Mouse (Mus musculus): Measurements from ENCODE around the gene Tenm3. TPM values are rescaled to one million over a fixed set of nuclear protein-coding genes. Genes with fewer than 3 reads are reported as not detected.
A peak's percentile ranks its signal among the peaks of the same experiment; 100 is the strongest.

Gene Tenm3
- polyA plus RNA-seq, 1 experiment from 2014 or later: 43.7 TPM

DNA sequence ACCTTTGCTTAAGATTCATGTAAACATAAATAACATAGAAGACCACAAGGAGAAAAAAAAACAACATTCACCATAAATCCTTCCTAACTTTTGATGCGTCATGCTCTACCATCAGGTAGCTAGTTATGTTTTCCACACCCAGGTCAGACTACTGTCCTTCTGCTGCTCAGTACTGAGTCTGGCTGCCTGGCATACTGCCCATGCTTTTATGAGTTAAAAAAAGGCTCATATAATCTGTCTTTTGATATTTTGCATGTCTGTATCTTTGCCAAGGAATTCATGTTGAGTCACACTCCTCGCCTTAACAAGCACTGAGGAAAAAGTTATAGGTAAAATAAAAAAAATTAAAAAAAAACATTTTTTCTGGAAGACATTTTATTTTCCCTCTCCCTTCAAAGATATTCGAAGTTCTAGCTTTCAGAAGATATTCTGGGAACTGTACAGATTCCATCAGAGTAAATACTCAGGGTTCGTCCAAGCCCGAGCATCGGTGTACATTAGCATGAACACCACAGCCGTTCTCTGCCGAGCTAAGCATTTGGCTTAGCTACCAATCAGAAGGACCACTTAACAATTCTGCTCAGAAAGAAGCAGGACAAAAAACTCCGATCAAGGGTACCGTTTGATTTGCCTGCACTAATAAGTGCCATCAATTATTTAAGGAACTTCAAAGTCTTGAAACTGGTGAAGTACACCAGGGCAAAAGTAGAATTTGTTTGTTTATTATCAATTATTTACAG is 51.0 kb downstream of the Tenm3 start:
- H3K27me3 ChIP-seq (ENCODE audit: control insufficient read depth, insufficient read depth, low read length): no peaks in the 10 kb centered on the region
- WGBS: 66% methylated on average over 10 of the region's 10 CpGs
- H3K36me3 ChIP-seq (replicated peaks; ENCODE audit: control insufficient read depth, insufficient read depth): no peaks in the 10 kb centered on the region
- no peak overlapping the region for H3K9ac ChIP-seq
- H3K4me1 ChIP-seq (replicated peaks; ENCODE audit: control insufficient read depth, insufficient read depth, low read length): peaks cover 12% of the 10 kb centered on the region
- no peaks in the 10 kb centered on the region for H3K9me3 ChIP-seq (ENCODE audit: control insufficient read depth, low read length)
- ATAC-seq (ENCODE audit: low FRiP score): no peak
- H3K27ac ChIP-seq: no peak overlapping the region
- H3K4me2 ChIP-seq (replicated peaks): no peak overlapping the region
- no peak for DNase-seq (ENCODE audit: low spot score)
- H3K4me3 ChIP-seq (replicated peaks; ENCODE audit: low read length): no peak overlapping the region

DNA sequence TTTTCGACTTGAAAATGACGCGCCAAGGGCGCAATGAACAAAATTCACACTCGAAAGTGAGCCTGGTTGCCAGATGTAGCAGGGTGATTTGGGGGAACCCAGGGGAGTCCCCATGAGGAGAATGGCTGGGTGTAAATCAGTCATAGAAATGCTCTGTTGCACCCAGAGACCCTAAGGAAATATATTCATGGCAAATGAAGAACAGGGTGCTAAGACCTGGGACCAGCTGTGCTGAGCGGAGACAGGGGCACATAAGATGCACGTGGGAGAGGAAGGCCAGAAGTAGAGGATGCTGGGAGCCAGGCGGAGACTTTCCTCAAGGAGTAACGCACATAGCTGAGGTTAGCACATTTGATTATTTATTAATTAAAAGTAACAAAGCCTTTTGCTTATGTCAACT is 60.4 kb downstream of the Tenm3 start:
- no peak for ATAC-seq (ENCODE audit: low FRiP score)
- no peaks in the 10 kb centered on the region for H3K9me3 ChIP-seq (ENCODE audit: control insufficient read depth, low read length)

DNA sequence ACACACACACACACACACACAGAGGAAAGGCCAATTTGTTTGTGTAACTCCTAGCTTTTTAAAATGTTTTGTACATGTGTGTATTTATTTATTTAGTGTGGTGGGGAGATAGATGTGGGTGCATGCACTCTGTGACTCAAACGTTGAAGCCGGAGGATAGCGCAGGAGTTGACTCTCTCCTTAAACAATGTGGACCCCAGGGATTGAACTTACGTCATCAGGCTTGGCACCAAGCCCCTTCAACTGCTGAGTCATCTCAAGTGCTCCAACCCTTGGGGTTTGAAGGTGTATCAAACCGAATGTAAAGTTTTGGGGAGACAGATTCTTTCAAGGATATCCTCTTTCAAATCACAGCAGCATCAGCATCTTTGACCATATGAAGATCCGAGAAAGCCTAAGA is 63.1 kb downstream of the Tenm3 start:
- no peak for ATAC-seq (ENCODE audit: low FRiP score)
- no peak for DNase-seq (ENCODE audit: low spot score)
- 84% methylated on average over 6 of the region's 6 CpGs for WGBS
- H3K27me3 ChIP-seq (ENCODE audit: control insufficient read depth, insufficient read depth, low read length): no peaks in the 10 kb centered on the region
- no peaks in the 10 kb centered on the region for H3K9me3 ChIP-seq (ENCODE audit: control insufficient read depth, low read length)
- H3K36me3 ChIP-seq (replicated peaks; ENCODE audit: control insufficient read depth, insufficient read depth): no peaks in the 10 kb centered on the region
- H3K4me2 ChIP-seq (replicated peaks): no peak overlapping the region
- H3K4me1 ChIP-seq (replicated peaks; ENCODE audit: control insufficient read depth, insufficient read depth, low read length): peaks cover 9% of the 10 kb centered on the region
- no peak overlapping the region for H3K27ac ChIP-seq
- no peak overlapping the region for H3K4me3 ChIP-seq (replicated peaks; ENCODE audit: low read length)
- H3K9ac ChIP-seq: no peak overlapping the region

More for the DNA sequence above, 60.4 kb downstream of the Tenm3 start:
- Histone ChIP-seq H3K4me3 (replicated peaks; ENCODE audit: low read length) (no peak overlapping the region), H3K27ac (no peak overlapping the region), H3K36me3 (replicated peaks; ENCODE audit: control insufficient read depth, insufficient read depth) (no peaks in the 10 kb centered on the region), H3K4me2 (replicated peaks) (no peak overlapping the region), H3K9ac (no peak overlapping the region), H3K27me3 (ENCODE audit: control insufficient read depth, insufficient read depth, low read length) (no peaks in the 10 kb centered on the region), H3K4me1 (replicated peaks; ENCODE audit: control insufficient read depth, insufficient read depth, low read length) (peaks cover 8% of the 10 kb centered on the region; the same call in 1 of the 2 replicates)
- DNase-seq (ENCODE audit: low spot score): no peak
- 87% methylated on average over 9 of the region's 9 CpGs for WGBS

DNA sequence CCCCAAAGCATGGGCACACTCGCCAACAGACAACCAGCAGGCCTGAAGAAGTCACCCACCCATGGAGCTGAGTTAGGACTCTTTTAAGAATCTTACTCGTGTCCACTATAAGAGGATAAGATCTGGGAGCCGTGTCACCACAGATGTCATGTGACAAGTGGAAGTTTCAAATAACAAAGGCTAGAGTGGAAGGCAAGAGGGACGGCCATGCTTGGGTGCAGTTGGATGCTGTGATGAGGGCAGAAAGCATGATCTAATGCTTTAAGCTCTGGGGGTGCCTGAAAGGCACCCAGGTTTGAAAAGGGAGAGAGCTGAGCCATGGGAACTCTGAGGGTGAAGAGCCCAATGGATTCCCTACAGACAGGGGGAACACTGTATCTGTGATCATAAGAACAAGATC is 64.6 kb downstream of the Tenm3 start:
- H3K9me3 ChIP-seq (ENCODE audit: control insufficient read depth, low read length): no peaks in the 10 kb centered on the region
- no peaks in the 10 kb centered on the region for H3K36me3 ChIP-seq (replicated peaks; ENCODE audit: control insufficient read depth, insufficient read depth)
- no peak overlapping the region for H3K9ac ChIP-seq
- H3K27me3 ChIP-seq (ENCODE audit: control insufficient read depth, insufficient read depth, low read length): no peaks in the 10 kb centered on the region
- DNase-seq (ENCODE audit: low spot score): no peak
- WGBS: 79% methylated on average over 4 of the region's 4 CpGs
- peaks cover 13% of the 10 kb centered on the region for H3K4me1 ChIP-seq (replicated peaks; ENCODE audit: control insufficient read depth, insufficient read depth, low read length)
- ATAC-seq (ENCODE audit: low FRiP score): no peak
- no peak overlapping the region for H3K27ac ChIP-seq
- no peak overlapping the region for H3K4me3 ChIP-seq (replicated peaks; ENCODE audit: low read length)
- no peak overlapping the region for H3K4me2 ChIP-seq (replicated peaks)

DNA sequence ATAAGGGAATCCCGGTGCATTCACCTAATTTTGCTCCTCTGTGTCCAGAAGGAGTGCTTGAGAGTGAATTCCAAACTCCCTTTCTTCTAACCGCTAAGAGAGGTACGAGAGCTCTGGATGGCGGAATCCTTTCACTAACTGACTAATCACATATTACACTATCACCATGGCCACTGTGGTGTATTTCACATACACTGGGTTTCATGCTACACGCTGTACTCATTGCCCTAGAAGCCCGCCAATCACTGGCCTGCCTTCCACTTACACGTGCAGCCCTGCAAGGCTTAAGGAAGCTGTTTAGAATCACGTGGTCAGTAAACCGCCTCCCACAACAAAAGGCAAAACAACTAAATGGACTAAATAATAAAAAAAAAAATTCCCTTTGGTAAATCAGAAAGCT is 67.7 kb downstream of the Tenm3 start:
- H3K4me2 ChIP-seq (replicated peaks): peak overlapping the region; percentile 33
- H3K27ac ChIP-seq: no peak overlapping the region
- H3K9me3 ChIP-seq (ENCODE audit: control insufficient read depth, low read length): no peaks in the 10 kb centered on the region
- DNase-seq (ENCODE audit: low spot score): no peak
- no peaks in the 10 kb centered on the region for H3K27me3 ChIP-seq (ENCODE audit: control insufficient read depth, insufficient read depth, low read length)
- 41% methylated on average over 9 of the region's 9 CpGs for WGBS
- 0 out of 2 replicates have a peak, but pooled peaks have one; percentile 53 for ATAC-seq (ENCODE audit: low FRiP score)
- no peaks in the 10 kb centered on the region for H3K36me3 ChIP-seq (replicated peaks; ENCODE audit: control insufficient read depth, insufficient read depth)
- no peak overlapping the region for H3K9ac ChIP-seq
- H3K4me1 ChIP-seq (replicated peaks; ENCODE audit: control insufficient read depth, insufficient read depth, low read length): peaks cover 5% of the 10 kb centered on the region
- H3K4me3 ChIP-seq (replicated peaks; ENCODE audit: low read length): no peak overlapping the region

DNA sequence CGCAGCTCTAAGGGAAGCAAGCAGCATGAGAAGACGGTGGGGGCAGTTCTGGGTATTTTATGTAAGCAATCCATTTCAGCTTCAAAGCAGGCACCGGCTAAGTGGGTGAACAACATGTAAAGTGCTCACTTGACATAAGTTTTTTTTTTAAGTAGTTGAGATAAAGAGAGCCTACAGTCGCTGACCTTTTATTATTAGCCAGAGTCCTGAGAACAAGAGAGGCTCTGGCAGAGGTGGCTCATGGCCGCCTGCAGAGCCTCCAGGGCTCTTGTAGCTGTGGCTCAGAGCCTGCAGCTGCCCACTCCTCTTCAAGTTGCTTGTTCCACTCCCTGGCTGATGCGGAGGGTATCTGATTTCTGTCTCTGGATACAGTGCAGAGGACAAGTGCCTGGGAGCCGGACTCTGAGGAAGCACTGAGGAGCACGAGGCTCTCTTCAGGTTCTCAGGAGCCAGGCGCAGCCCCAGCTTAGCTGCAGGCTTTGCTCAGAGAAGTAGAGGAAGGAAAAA is 68.2 kb downstream of the Tenm3 start:
- Histone ChIP-seq H3K9ac (no peak overlapping the region), H3K9me3 (ENCODE audit: control insufficient read depth, low read length) (no peaks in the 10 kb centered on the region), H3K4me1 (replicated peaks; ENCODE audit: control insufficient read depth, insufficient read depth, low read length) (peaks cover 5% of the 10 kb centered on the region; the same call in 1 of the 2 replicates), H3K36me3 (replicated peaks; ENCODE audit: control insufficient read depth, insufficient read depth) (no peaks in the 10 kb centered on the region), H3K27ac (no peak overlapping the region), H3K27me3 (ENCODE audit: control insufficient read depth, insufficient read depth, low read length) (no peaks in the 10 kb centered on the region), H3K4me3 (replicated peaks; ENCODE audit: low read length) (no peak overlapping the region), H3K4me2 (replicated peaks) (peak overlapping the region; percentile 33)
- 13% methylated on average over 9 of the region's 9 CpGs for WGBS
- DNase-seq (ENCODE audit: low spot score) (no peak), ATAC-seq (ENCODE audit: low FRiP score) (no peak)

DNA sequence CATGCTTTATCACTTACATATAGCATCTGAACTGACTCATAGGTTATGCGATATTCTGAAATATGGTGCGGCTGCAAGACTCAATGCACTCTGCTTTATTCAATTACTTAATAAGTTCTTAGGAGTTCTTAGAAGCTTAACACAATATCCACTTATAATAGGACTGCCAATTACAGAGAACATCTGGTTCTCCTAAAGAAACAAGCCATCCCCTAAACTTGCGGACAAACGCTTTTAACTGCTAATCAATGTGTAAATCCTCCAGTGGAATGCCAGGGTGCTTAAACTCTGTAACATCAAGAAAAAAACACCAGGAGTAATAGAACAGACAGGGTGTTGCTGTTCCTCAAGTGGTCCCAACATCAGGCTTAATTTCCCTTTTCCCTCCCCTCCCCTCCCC is 68.9 kb downstream of the Tenm3 start:
- ATAC-seq (ENCODE audit: low FRiP score) (no peak), DNase-seq (ENCODE audit: low spot score) (no peak)
- Histone ChIP-seq H3K36me3 (replicated peaks; ENCODE audit: control insufficient read depth, insufficient read depth) (no peaks in the 10 kb centered on the region), H3K9me3 (ENCODE audit: control insufficient read depth, low read length) (no peaks in the 10 kb centered on the region), H3K4me1 (replicated peaks; ENCODE audit: control insufficient read depth, insufficient read depth, low read length) (peaks cover 5% of the 10 kb centered on the region; the same call in 1 of the 2 replicates), H3K27me3 (ENCODE audit: control insufficient read depth, insufficient read depth, low read length) (no peaks in the 10 kb centered on the region), H3K4me3 (replicated peaks; ENCODE audit: low read length) (no peak overlapping the region), H3K9ac (no peak overlapping the region), H3K27ac (no peak overlapping the region), H3K4me2 (replicated peaks) (no peak overlapping the region)
- 51% methylated on average over 4 of the region's 4 CpGs for WGBS

DNA sequence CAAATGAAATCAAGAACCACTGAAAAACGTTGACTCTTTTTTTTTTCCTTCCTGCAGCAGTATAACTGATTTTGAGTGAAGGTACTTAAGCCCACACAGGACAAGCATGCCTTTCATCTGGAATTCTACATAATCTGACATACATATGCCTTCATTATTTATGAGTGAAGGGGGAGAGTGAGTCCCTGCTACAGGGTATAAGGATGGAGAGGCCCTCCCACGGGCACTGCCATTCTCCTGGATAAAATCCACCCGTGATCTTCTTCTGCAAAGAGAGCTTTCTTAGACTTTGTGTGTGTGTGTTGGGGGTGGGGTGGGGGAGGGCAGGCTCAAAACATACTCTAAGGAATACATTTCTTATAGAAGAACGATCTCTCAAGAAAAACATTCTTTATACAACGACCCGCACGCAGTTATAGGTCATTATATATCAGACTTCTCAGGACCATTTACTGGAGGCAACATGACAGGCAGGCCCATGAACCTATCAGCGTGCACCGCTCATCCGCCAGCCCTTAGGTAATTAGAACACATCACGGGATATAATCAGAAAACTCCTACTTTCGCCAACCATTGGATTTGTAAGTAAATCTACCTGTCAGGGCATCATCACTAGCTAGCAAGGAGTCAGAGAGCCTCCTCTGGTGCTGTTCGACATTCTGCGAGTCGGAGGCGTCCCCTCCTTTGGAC is 77.1 kb downstream of the Tenm3 start:
- Histone ChIP-seq H3K4me3 (replicated peaks; ENCODE audit: low read length) (no peak overlapping the region), H3K36me3 (replicated peaks; ENCODE audit: control insufficient read depth, insufficient read depth) (no peaks in the 10 kb centered on the region), H3K9me3 (ENCODE audit: control insufficient read depth, low read length) (no peaks in the 10 kb centered on the region), H3K4me2 (replicated peaks) (no peak overlapping the region), H3K9ac (no peak overlapping the region), H3K27me3 (ENCODE audit: control insufficient read depth, insufficient read depth, low read length) (no peaks in the 10 kb centered on the region), H3K27ac (no peak overlapping the region), H3K4me1 (replicated peaks; ENCODE audit: control insufficient read depth, insufficient read depth, low read length) (no peaks in the 10 kb centered on the region)
- DNase-seq (ENCODE audit: low spot score): no peak
- 72% methylated on average over 16 of the region's 16 CpGs for WGBS
- no peak for ATAC-seq (ENCODE audit: low FRiP score)

DNA sequence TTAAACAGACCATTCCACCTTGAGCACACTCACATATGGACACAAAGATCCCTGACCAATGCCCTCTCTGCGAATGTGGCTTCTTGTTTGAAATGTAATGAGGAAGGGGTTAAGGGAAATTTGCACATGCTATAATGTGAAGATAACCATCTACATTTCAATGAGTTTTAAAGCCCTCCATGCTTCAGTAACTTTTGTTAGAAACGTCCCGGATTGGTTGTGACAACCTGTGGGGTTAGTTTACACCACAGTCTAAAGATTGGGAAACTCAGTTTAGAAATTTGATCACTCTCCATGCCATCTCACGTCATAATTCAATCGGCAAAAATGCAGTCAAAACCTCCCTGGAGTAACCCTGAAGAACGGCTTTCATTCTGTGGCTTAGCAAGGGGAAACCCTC is 78.5 kb downstream of the Tenm3 start:
- ATAC-seq (ENCODE audit: low FRiP score) (no peak), DNase-seq (ENCODE audit: low spot score) (no peak)
- no peaks in the 10 kb centered on the region for H3K4me1 ChIP-seq (replicated peaks; ENCODE audit: control insufficient read depth, insufficient read depth, low read length)
- no peak overlapping the region for H3K27ac ChIP-seq
- H3K9ac ChIP-seq: no peak overlapping the region
- 56% methylated on average over 6 of the region's 6 CpGs for WGBS
- no peak overlapping the region for H3K4me3 ChIP-seq (replicated peaks; ENCODE audit: low read length)
- H3K4me2 ChIP-seq (replicated peaks): no peak overlapping the region
- H3K36me3 ChIP-seq (replicated peaks; ENCODE audit: control insufficient read depth, insufficient read depth): no peaks in the 10 kb centered on the region
- H3K27me3 ChIP-seq (ENCODE audit: control insufficient read depth, insufficient read depth, low read length): no peaks in the 10 kb centered on the region
- H3K9me3 ChIP-seq (ENCODE audit: control insufficient read depth, low read length): no peaks in the 10 kb centered on the region

Data from hindbrain, embryonic 14.5 days (tissue).